Mouse (Mus musculus): ENCODE measurements around the gene Rtn2. TPM values are rescaled to one million over a fixed set of nuclear protein-coding genes. Genes with fewer than 3 reads are reported as not detected.

The Rtn2 gene
- total RNA-seq, 4 experiments from 2014 or later: 108 to 133 (median 114) TPM

DNA sequence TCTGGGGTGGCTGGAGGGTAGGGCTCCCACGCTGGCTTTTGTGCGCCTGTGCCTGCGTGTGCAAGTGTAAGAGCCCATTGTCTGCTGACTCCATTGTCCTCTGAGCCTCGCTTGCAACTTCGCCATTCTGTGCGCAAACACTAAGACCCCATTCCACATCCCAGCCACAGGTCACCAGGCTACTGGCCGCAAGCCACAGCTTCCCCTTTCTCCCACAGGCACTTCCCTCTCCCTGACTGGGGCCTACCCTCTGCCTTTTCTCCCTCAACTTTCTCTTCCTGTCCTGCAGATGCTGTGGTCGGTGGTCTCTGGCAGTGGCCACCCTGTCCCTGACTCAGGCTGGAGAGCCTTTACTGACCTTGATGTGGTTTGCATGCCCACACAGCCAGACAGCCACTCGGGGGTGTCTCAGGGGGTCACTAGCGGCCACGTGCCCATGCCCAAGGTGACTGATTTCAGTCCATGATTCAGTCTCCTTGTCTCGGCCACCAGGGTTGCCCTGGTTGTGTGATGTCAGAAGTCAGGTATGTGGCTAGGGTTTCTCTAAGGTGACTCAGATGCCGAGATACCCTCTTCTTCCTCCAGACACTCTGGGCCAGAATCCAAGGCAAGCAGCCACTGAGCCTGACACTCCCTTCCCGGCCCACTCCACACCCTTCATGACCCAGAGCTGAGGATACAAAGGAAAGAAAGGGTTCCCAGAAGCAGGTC, 34.2 kb downstream of the Rtn2 start:
- no peak for DNase-seq (ENCODE audit: low spot score in 2 of 2)

DNA sequence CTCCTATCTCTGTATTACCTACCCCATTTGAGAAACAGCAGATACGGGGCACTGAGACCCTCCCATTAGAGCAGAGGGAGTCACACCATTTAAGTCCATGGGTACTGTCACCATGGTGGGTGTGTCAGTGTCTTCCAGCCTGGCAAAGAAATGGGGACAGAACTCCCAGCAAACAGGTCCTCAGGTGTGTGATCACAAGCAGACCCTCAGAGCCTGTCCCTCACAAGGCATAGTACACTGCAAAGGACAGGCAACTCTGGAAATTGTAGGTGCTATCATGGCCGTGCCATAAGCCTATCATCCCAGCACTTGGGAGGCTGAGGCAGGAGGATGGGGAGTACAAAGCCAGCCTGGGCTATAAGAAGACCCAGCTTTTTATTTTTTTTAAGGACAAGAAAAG, 35.8 kb downstream of the Rtn2 start:
- DNase-seq (ENCODE audit: low spot score in 2 of 2): no peak

DNA sequence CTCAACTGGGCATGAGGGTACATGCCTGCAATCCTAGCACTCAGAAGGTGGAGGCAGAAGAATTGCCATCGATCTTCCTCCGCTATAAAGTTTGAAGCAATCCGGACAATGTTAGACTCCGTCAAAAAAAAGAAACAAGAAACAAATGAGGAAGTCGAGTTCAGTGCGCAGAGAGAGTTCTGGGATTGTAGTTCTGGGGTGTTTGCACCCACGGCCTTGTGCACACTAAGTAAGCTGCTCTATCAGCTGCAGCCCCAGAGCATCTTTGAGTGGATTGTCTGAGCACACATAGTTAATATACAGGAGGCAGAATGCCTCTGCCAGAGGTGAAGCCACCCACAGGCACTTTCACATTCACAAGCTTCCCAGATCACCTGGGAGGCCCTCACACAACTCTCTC, 36.3 kb downstream of the Rtn2 start:
- no peak for DNase-seq (ENCODE audit: low spot score in 2 of 2)

DNA sequence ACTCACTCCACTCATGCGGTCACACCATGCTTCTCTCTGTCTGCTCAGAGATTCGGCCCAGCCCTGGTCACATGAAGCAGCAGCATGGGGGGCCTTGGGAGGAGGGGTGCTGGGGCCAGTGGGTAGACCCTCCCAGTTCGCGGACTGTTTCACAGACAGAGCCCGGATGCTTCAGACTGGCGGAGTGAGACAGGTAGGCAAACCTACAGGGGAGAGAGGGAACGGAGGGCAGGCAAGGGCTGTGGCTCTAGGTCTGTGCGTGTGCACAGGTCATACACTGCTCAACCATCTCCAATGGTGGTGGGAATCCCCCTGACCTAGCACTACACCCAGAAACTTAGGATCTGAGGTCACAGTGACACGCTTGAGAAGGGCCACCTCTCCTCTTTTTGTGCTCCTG, 37.0 kb downstream of the Rtn2 start:
- no peak for DNase-seq (ENCODE audit: low spot score in 2 of 2)

DNA sequence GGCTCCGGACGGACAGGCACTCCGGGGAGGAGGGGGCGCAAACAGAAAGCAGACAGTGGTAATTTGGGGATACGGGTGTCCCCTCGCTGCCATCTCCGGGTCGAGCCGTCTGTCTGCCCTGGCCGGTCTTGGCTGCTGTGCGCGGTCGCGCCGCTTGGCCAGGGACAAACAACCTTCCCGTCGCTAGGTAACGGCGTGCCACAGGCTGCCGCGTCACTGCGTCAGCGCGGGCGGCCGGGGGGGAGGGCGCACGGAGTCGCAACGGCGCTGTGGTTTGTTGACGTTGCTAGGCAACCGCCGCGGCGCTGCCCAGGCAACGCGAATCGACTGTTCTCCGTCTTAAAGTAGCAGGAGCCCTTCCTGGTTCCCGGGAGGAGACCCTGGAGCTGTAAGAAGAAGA, 37.5 kb downstream of the Rtn2 start:
- DNase-seq (ENCODE audit: low spot score in 2 of 2): peak; percentile 89 to 95

DNA sequence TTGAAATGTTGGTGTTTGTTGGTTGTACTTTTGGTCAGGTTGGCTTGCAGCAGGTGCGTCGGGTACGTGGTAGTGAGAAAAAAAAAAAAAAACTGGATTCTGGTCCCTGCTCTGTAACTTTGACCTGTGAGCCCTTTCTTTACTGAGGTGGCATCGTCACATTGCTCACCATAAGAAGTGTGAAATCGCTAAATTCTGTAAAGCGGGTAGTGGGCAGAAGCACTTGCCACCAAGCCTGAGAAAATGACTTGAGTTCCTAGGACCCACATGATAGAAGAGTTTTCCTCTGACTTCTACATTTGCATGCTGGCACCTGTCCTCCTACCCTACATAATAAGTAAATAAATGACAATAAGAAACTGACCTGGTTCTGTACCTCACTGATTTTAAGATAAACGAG, 38.2 kb downstream of the Rtn2 start:
- no peak for DNase-seq (ENCODE audit: low spot score in 2 of 2)

DNA sequence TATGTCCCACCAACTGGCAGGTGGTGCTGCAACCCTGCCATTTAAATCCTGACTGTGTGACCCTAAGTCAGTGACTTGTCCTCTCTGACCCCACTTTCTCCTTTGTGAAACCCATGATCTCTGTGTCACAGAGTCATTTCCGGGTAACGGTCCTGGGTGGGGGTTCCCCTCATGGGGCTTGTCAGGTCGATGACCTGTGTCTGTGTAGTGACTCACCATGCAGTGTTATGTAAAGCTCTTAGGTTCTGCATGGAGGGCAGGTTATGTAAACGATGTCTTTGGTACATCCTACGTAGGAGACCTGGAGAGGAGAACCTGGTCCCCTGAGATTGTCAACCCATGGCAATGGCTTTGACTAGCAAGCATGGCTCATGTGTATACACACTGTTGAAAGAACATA, 39.0 kb downstream of the Rtn2 start:
- no peak for DNase-seq (ENCODE audit: low spot score in 2 of 2)

DNA sequence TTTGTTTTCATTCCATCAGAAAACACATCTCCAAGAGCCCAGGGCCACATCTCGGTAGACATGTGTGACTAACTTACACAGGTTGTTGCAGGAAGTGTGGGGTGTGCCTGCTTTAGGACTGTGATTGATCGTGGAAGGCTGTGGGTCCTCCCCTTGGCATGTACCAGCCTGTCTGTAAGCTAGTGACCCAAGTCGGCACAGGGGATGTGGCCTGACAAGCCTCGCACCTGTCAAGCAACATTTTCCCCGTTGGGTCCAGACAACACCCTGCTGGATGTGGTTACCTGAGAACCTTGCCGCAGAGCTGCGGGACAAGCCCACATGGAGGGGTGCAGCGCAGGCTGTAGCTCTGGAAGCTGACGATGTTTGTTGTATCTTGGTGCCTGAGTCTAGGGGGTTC, 40.1 kb downstream of the Rtn2 start:
- DNase-seq (ENCODE audit: low spot score in 2 of 2): no peak

DNA sequence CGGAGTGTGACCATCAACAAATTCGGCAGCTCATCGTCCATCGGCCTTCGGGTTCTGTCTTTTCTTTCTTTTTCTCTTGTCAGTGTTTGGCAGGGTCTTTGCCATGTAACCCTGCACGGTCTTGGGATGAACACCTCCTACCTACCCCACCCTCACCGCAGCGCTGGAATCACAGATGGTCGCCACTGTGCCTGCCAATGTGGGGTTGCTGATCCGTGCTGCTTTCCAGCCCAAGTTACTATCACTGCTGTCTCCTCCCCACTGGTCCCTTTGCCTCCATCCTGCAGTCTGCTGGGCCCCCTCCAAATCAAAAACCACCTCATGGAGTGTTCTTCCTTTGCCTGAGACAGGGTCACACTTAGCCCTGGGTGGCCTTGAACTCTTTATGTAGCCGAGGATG, 41.8 kb downstream of the Rtn2 start:
- DNase-seq (ENCODE audit: low spot score in 2 of 2): no peak

DNA sequence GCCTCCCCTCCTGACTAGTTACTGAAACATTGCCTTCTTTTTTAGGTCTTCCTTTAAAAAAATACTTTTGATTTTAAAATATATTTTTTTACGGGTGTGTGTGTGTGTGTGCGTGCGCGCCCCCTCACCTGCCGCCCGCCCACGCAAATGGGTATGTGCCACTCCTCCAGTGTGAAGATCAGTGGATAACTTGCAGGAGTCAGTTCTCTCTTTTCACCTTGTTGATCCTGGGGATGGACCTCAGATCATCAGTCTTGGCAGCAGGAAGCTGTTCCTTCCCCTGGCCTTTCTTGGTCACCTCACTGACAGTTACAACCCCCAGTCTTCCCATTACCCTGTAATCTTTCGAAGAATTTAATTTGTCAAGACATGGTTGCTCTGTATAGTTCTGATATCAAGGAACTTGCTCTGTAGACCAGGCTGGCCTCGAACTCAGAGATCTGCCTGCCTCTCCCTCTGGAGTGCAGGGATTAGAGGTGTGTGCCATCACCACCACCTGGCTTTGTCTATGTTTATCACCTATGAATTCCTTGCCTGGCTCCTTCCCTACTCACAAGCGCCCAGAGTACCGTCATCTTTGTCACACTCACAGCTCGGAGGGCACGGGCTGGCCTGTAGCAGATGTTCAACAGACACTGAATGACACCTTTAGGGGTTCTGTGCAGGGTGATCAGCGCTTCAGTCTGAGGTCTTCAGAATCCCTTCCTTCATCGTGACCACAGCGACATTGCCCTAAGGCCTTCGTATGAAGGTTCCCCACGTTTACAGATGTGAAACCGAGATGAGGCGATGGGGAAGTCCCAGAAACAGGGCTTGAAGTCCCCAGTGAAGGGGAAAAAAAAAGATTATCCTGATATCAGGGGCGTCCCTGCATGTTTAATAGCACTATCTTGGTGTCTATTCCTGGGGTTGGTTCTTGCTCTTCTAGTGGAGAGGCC, 43.1 kb downstream of the Rtn2 start:
- no peak for DNase-seq (ENCODE audit: low spot score in 2 of 2)

DNA sequence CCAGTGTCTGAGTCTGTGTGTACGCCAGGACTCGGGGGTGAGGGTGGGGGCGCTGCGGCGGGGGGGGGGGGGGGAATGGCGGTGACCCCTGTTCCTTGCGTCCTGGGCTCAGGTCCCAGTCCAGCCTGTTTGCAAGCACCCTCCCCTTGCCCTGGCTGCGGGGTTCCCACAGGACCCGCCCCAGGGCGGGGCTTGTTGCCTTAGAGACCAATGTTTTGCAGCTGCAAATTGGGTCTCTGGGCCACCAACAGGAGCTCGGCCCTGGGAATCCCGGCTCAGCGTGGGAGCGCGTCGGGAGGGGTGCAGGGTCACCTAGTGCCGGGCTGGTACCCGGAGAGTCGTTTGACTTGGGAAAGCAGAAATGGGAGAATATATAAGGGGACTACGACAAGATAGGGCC, 43.9 kb downstream of the Rtn2 start:
- peak in 1 of 2 experiments; percentile 71 for DNase-seq (ENCODE audit: low spot score in 2 of 2)

DNA sequence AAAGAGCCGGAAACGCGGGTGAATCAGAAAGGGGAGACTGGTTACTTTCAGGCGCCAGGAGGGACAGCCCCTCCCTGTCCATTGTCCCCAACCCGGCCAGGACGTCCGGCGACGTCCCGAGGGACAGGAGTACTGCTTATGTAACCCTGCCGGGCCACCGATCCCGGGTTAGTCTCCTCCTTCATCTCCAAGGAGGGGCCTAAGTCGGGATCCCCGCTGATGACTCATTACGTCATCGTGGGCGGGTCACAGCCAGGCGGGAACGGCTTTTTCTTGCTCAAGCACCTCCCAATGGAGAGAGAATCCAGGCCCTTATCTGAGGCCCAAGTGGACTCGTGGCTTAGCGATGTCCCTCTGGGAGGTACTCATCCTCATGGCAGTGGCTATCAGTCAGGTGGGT, 44.7 kb downstream of the Rtn2 start:
- DNase-seq (ENCODE audit: low spot score in 2 of 2): peak; percentile 70 to 89

DNA sequence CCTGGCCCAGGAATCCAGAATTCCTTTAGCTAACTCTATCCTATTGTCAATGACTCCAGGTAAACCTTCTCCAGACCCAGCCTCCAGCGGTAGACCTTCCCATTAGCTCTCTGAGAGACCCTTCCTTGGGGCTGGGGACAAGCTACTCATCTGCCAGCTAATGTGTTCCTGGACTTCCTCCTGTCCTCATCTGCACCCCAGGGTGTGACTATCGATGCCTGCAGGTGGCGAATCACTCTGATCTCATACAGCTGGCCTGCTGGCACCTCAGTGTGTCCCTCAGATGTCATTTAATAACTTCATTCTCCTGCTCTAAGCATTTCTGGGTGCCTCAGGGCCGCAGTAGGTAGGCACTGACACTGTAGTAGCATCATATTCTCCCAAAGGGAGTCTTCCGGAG, 45.4 kb downstream of the Rtn2 start:
- DNase-seq (ENCODE audit: low spot score in 2 of 2): no peak

DNA sequence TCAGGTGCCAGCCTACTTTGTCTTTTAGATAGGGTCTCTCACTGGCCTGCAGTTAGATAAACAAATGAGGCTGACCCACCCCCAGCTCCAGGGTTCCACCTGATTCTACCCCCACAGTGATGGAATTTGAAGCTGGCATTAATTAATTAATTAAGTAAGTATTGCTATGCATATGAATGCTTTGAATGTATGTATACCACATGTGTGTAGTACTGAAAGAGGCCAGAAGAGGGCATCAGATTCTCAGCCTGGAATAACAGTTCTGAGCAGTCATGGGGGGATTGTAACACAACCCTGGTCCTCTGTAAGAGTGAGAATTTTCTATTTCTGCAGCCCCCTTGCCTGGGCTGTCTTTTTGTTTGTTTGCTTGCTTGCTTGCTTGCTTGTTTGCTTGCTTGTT, 46.0 kb downstream of the Rtn2 start:
- DNase-seq (ENCODE audit: low spot score in 2 of 2): no peak

DNA sequence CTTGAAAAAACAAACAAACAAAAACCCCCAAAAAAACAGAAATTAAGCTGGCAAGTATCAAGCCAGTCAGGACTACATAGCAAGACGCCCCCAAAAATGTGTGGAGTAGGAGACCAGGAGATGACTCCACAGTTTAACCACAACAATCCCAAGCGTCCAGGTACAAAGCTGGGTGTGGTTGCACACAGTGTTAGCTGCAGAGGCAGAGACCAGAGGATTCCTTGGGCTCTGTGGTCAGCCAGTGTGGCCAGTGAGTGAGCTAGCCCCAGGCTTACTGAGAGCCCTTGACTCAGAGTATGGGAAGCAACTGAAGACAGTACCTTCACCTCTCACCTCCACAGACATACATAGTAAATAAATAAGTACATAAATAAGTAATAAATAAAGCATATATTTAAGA, 49.5 kb downstream of the Rtn2 start:
- no peak for DNase-seq (ENCODE audit: low spot score in 2 of 2)

DNA sequence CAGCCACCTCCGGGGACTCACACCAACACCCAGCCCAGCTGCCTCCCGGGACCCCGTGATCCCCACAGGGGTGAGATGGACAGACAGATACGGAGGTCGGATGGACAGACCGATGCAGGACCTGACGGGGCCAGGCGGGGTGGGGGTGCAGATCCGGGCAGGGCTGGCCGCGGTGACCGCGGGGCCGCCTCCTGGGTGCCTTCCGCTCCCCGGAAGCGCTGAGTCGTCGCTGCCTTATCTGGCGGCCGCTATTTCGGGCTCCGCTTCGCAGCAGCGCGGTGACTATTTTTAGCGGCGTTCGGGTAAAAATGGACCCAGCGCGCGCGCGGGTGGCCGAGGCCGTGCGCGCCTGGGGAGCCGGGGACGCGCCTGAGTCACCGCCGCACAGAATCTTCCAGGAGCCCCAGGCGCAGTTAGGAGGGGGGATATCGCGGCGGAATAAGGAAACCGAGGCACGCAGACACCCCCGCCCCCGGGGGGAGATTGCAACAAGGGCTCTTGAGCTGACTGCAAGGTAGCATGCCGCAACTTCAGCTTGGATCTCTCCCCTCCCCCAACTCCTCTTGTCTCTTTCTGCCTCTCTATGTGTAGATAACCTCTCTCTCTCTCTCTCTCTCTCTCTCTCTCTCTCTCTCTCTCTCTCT, 50.4 kb downstream of the Rtn2 start:
- DNase-seq (ENCODE audit: low spot score in 2 of 2): peak; percentile 58 to 81

DNA sequence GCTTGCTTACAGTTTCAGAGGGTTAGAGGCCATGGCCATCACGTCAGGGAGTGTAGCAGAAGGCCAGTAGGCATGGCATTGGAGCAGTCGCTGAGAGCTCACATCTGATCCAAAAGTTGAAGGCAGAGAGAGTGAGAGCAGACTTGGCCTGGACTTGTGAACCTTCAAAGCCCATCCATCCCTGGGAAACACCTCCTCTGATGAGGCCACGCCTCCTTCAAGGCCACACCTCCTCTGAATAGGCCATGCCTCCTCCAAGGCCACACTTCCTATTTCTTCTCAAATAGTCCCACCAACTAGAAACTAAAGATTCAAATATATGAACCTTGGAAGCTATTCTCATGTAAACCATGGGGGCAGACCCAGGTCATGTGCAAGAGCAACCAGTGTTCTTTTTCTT, 53.2 kb downstream of the Rtn2 start:
- no peak for DNase-seq (ENCODE audit: low spot score in 2 of 2)

DNA sequence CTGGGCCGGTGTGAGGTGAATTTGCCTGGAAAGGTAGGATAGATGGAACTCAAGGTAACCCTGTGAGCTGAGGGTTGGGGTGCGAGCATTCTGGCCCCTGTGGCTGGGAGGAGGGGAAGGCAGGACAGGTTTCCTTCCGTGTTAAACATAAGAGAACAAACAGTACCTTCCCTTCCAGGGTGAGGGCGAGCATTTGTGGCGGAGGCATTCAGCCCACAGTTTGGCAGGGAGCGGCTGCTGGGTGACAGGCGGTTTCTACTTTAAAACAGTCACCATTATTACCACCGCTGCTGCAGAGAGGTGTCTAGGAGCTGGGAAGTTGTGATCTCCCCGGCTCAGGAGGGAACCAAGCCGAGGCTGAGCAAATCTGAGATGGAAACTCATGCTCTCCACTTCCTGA, 54.7 kb downstream of the Rtn2 start:
- DNase-seq (ENCODE audit: low spot score in 2 of 2): no peak

DNA sequence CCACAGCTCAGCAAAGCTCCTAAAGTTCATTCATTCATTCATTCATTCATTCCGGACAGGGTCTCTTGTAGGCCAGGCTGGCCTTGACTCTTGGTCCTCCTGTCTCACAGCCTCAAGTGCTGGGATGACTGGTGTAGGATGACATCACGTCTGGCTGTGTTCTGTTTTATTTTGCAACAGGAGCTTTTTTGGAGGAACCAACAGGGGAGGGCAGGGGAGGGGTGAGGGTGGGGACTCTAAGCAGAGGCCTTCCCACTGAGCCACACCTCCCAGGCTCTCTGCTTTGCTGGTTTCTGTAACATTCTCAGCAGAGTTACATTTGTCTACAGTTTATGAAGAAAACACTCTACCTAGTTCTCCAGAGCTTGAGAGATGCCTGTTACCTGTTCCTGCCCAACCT, 55.6 kb downstream of the Rtn2 start:
- DNase-seq (ENCODE audit: low spot score in 2 of 2): no peak

DNA sequence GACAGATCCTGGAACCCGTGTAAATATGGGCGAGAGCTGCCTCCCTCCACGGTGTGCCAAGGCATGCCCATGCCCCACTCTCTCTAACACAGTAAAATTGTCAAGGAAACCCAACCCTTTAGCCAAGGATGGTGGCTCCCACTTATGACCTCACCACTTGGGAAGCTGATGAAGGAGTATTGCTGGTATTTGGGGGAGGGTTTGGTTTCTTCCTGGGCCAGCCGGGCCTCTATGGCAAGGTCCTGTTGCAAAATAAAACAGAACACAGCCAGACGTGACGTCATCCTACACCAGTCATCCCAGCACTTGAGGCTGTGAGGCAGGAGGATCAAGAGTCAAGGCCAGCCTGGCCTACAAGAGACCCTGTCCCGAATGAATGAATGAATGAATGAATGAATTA, 56.2 kb downstream of the Rtn2 start:
- no peak for DNase-seq (ENCODE audit: low spot score in 2 of 2)

DNA sequence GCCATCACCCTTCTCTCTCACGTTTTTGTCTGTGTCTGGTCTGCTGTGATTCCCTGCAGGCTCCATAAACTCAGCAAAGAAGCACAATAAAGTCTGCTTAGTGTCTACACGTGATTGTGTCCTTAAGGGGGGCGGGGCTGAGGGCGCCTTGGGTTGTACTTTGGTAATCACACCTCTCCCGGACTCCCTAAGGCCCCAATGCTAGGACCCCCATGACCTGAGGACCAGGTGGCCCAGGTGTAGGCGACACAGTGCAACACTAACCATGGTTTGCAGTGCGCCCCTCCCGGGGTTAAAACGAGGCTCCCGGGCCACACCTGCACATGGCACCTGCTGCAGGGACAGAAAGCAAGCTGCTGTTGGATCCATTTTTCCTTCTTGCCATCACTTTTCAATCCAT, 58.8 kb downstream of the Rtn2 start:
- DNase-seq (ENCODE audit: low spot score in 2 of 2): no peak

DNA sequence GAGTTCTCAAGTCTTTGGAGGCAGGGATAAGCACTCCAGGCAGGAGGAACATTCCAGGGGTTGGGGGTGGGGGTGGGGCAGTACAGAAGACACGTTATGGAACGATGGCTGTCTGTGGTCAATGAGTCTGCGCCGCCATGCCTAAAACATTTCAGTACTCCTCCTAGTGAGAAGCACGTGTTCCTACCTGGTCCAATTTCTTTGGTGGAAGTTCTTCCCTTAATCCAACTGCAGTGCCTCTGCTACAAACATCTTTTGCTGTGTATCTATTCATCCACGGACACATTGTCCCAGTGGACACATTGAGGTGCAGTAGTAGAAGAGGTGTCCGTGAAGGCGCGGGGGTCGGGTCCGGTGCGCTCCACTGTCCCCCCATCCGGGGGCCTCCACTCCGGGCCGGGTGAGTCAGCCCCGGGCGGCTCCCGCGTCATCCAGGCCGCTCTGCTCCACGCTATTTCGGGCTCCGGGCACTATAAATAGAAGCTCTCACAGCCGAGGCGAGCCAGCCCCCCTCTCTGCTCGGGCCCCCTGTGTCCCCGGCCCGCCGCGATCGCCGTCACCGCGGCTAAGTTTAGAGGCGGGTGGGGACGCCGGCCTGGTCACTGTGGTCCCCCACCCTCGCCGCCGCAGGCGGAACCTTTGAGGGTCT, 59.5 kb downstream of the Rtn2 start:
- DNase-seq (ENCODE audit: low spot score in 2 of 2): no peak

All from left cerebral cortex, adult 8-10 months (tissue).